8 mouse cellular contexts compared by ENCODE assay signal in the genomic region with DNA sequence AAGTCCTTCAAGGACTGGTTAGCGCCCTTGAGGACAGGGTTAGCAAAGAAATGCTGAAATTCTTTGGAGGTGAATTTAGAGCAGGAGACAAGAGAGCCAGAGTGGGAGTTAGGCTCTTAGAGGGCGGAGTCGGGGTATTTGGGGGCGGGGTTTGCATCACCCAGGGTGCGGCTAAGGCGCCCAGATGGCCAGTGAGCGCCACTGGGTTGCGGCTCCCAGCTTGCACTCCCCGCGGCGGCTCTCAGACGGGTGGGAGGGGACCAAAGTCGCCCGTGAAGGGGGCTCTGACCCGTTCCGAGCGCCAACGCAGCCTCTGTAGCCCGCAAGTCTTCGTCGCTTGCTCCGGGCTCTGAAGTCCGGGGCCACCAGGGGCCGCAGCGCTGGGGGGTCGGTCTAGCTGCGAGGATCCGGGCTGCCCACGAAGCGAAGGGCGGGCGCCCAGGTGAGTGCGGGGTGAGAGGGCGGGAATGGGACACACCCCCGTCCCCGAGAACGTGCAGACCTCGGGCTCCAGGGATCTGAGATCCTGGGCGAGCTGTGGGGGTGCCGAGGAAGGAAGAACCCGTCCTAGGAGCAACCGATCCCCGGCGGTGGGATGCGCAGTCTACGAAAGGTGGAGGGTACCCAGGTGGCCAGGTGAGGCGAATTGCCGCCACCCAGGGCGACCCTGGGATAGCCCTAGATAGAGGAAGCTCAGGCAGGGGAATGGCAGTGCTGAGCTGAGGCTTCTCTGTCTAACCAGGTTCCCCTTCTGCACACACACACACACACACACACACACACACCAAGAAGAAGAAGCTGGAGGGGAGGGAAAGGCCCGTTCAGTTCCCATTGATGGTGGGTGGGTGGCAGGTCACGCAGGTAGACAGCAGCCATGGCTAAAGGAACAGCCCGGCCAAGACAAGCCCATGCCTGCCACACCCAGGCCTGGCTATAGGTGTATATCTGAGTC. TPM values are rescaled to one million over a fixed set of nuclear protein-coding genes. Genes with fewer than 3 reads are reported as not detected.
DNase-seq lines count a peak whose midpoint lies in the region; ATAC-seq and TF ChIP-seq lines count a peak whose summit lies in the region.

Gene Hck, plus strand, starts transcription at position 156 of the 952 bp plus-strand sequence.

- 4% methylated on average over 49 of the region's 52 CpGs for WGBS in heart, embryonic 11.5 days (ENCODE audit: insufficient replicate concordance)
- 3% methylated on average over 52 of the region's 52 CpGs for WGBS in kidney, embryonic 14.5 days
- 3% methylated on average over 42 of the region's 52 CpGs for WGBS in lung, postnatal 0 days

- DNase-seq in left cerebral cortex, adult 2 months (ENCODE audit: extremely low spot score in 1 of 2, low spot score in 2 of 2) = peak in 1 of 2 experiments; percentile 27
- no peak for DNase-seq in left cerebral cortex, adult 8-10 months (ENCODE audit: low spot score in 2 of 2)
- peak; percentile 44 for DNase-seq in embryo, embryonic 9.5 days (ENCODE audit: extremely low spot score)
- peak; percentile 81 for DNase-seq in lung, postnatal 0 days (ENCODE audit: low spot score)
- DNase-seq in ovary, postnatal 14 days (ENCODE audit: low spot score) = peak; percentile 37
- no peak for DNase-seq in adipocyte (ENCODE audit: low spot score)

- peak within 1 kb of the TSS; percentile 63 for H3K4me2 ChIP-seq in heart, embryonic 11.5 days
- peak within 1 kb of the TSS; percentile 92 for H3K4me2 ChIP-seq in kidney, embryonic 14.5 days (replicated peaks; ENCODE audit: low read depth, low read length)
- H3K4me2 ChIP-seq in lung, postnatal 0 days (replicated peaks; ENCODE audit: low read depth, low read length) = peak within 1 kb of the TSS; percentile 67

- H3K4me3 ChIP-seq in left cerebral cortex, adult 2 months = peak within 1 kb of the TSS; percentile 35
- H3K4me3 ChIP-seq in heart, embryonic 11.5 days (ENCODE audit: low read depth, low read length) = peak within 1 kb of the TSS; percentile 37
- peak within 1 kb of the TSS; percentile 52 for H3K4me3 ChIP-seq in kidney, embryonic 14.5 days (ENCODE audit: low read length)
- peak within 1 kb of the TSS; percentile 41 for H3K4me3 ChIP-seq in lung, postnatal 0 days (ENCODE audit: low read depth, low read length)

- no peaks in the 10 kb centered on the region for H3K9me3 ChIP-seq in heart, embryonic 11.5 days (replicated peaks; ENCODE audit: control insufficient read depth, low read length)
- H3K9me3 ChIP-seq in kidney, embryonic 14.5 days (ENCODE audit: control insufficient read depth, low read length) = no peaks in the 10 kb centered on the region
- H3K9me3 ChIP-seq in lung, postnatal 0 days (ENCODE audit: low read length) = no peaks in the 10 kb centered on the region

- H3K4me1 ChIP-seq in heart, embryonic 11.5 days (ENCODE audit: control insufficient read depth, insufficient read depth, low read length) = peaks cover 7% of the 10 kb centered on the region
- peaks cover 15% of the 10 kb centered on the region for H3K4me1 ChIP-seq in kidney, embryonic 14.5 days (ENCODE audit: control insufficient read depth, insufficient read depth, low read length)
- H3K4me1 ChIP-seq in lung, postnatal 0 days (ENCODE audit: insufficient read depth, low read depth, low read length) = no peaks in the 10 kb centered on the region; the same call in 1 of the 2 replicates

- peaks cover 55% of the 10 kb centered on the region for H3K27me3 ChIP-seq in heart, embryonic 11.5 days (ENCODE audit: control insufficient read depth, insufficient read depth, low read length)
- peaks cover 36% of the 10 kb centered on the region for H3K27me3 ChIP-seq in kidney, embryonic 14.5 days (ENCODE audit: control insufficient read depth, insufficient read depth, low read length)
- peaks cover 21% of the 10 kb centered on the region for H3K27me3 ChIP-seq in lung, postnatal 0 days (replicated peaks; ENCODE audit: insufficient read depth, low read length)

- intact Hi-C loops in left cerebral cortex, adult 2 months (cut with DNase I) = no loop called here

- no peaks in the 10 kb centered on the region for H3K36me3 ChIP-seq in heart, embryonic 11.5 days (ENCODE audit: control insufficient read depth, insufficient read depth, low read length)
- H3K36me3 ChIP-seq in kidney, embryonic 14.5 days (ENCODE audit: control insufficient read depth, insufficient read depth, low read length) = no peaks in the 10 kb centered on the region
- no peaks in the 10 kb centered on the region for H3K36me3 ChIP-seq in lung, postnatal 0 days (ENCODE audit: insufficient read depth, low read length)

- ATAC-seq in heart, embryonic 11.5 days (replicated peaks; ENCODE audit: insufficient number of reproducible peaks, low FRiP score, low TSS enrichment) = 0 out of 2 replicates have a peak, but pooled peaks have one; percentile 42
- ATAC-seq in kidney, embryonic 14.5 days (ENCODE audit: low FRiP score, low TSS enrichment) = peak; percentile 83
- ATAC-seq in lung, postnatal 0 days = peak; percentile 95

- TF ChIP-seq CTCF in left cerebral cortex, adult 2 months (IDR thresholded peaks at IDR 0.05) = no peak
- TF ChIP-seq CTCF in lung, postnatal 0 days (IDR thresholded peaks at IDR 0.05) = no peak

- no peak within 1 kb of the TSS for H3K9ac ChIP-seq in heart, embryonic 11.5 days (ENCODE audit: low read depth, low read length)
- peak within 1 kb of the TSS; percentile 54; the same call in 1 of the 2 replicates for H3K9ac ChIP-seq in kidney, embryonic 14.5 days (ENCODE audit: low read depth, low read length)
- peak within 1 kb of the TSS; percentile 19; the same call in 1 of the 2 replicates for H3K9ac ChIP-seq in lung, postnatal 0 days (replicated peaks; ENCODE audit: low read depth)

- no peak within 1 kb of the TSS; the same call in 1 of the 2 replicates for H3K27ac ChIP-seq in left cerebral cortex, adult 2 months
- H3K27ac ChIP-seq in heart, embryonic 11.5 days (ENCODE audit: low read depth, low read length) = no peak within 1 kb of the TSS
- no peak within 1 kb of the TSS for H3K27ac ChIP-seq in kidney, embryonic 14.5 days (ENCODE audit: low read depth, low read length)
- peak within 1 kb of the TSS; percentile 43; the same call in 1 of the 2 replicates for H3K27ac ChIP-seq in lung, postnatal 0 days (ENCODE audit: low read length)

- peak; percentile 51 for TF ChIP-seq EP300 in lung, postnatal 0 days (IDR thresholded peaks at IDR 0.05)

RNA-seq across cellular contexts. Expression of gene Hck, which starts in this region (rescaled TPM):
- 1 to 10 TPM; 2.0 to 2.1 TPM for total RNA-seq in left cerebral cortex, adult 2 months (2021)
- 1 to 10 TPM; 1.7 to 4.2 (median 2.7) TPM for total RNA-seq in left cerebral cortex, adult 8-10 months (2022)
- polyA plus RNA-seq in heart, embryonic 11.5 days (2014; fragmentation: Nextera tagmentation; extraction: Ambion mirVana) = 0.87 and 1.6 TPM in 2 replicates
- polyA plus RNA-seq in kidney, embryonic 14.5 days (2014; fragmentation: Nextera tagmentation; extraction: Ambion mirVana) = 3.9 and 4.8 TPM in 2 replicates
- 37.1 and 59.4 TPM in 2 replicates for polyA plus RNA-seq in lung, postnatal 0 days (2015; fragmentation: Nextera tagmentation; extraction: Ambion mirVana)

Comparison
In these comparisons a context has a peak if more than half of its experiments do, and no peak if none do; other contexts are left out.
1. DNase-seq: peak in embryo, embryonic 9.5 days (single experiment), lung, postnatal 0 days (single experiment) and ovary, postnatal 14 days (single experiment); none in left cerebral cortex, adult 8-10 months (0 of 2) and adipocyte (single experiment).
2. ATAC-seq: peak in every context shown above with its lines; median percentile 95 in lung, postnatal 0 days; 83 in kidney, embryonic 14.5 days; 42 in heart, embryonic 11.5 days.
3. Peak in every context shown above with its lines, with median percentiles within 50 percentile points of each other: H3K4me3 ChIP-seq and H3K4me2 ChIP-seq.